Mouse (Mus musculus) hindbrain, embryonic 15.5 days (tissue): ENCODE measurements at regions not wholly inside any gene's neighbourhood (a gene's known extent, or its start where the extent isn't known, plus 50 kb on each side); places are given as distances from the start of the nearest gene placed in this dataset.

Experiments used
- ATAC-seq: fragments of 200-750 bp; cut with Nextera tagmentation; 2 replicates; pipeline ENCODE4 v1.8.0; 2017; ENCODE audit warnings: low read depth, moderate number of reproducible peaks, moderate TSS enrichment; ENCODE audit not compliant: low FRiP score
- H3K27ac ChIP-seq: fragments of 300-500 bp; sonication (generic); replicated peaks from 2 replicates; pipeline ENCODE4 v1.5.1; 2015; ENCODE audit warnings: mild to moderate bottlenecking, inconsistent platforms
- H3K27me3 ChIP-seq: fragments of 300-500 bp; sonication (generic); 2 replicates; pipeline ENCODE4 v1.6.1; 2015; ENCODE audit warnings: control low read depth, inconsistent platforms
- H3K36me3 ChIP-seq: fragments of 300-500 bp; sonication (generic); 2 replicates; pipeline ENCODE4 v1.6.1; 2015; ENCODE audit warnings: control low read depth, inconsistent platforms
- H3K4me1 ChIP-seq: fragments of 300-500 bp; sonication (generic); replicated peaks from 2 replicates; pipeline ENCODE4 v1.6.1; 2015; ENCODE audit warnings: control low read depth, inconsistent platforms
- H3K4me2 ChIP-seq: fragments of 300-500 bp; sonication (generic); 2 replicates; pipeline ENCODE4 v1.6.1; 2015; ENCODE audit warnings: moderate library complexity, mild to moderate bottlenecking, inconsistent platforms
- H3K4me3 ChIP-seq: fragments of 300-500 bp; sonication (generic); 2 replicates; pipeline ENCODE4 v1.5.1; 2015; ENCODE audit warnings: mild to moderate bottlenecking, inconsistent platforms
- H3K9ac ChIP-seq: fragments of 300-500 bp; sonication (generic); 2 replicates; pipeline ENCODE4 v1.6.1; 2015; ENCODE audit warnings: inconsistent platforms
- H3K9me3 ChIP-seq: fragments of 300-500 bp; sonication (generic); 2 replicates; pipeline ENCODE4 v1.6.1; 2016; ENCODE audit warnings: control low read depth, inconsistent platforms
- WGBS: fragments of 180-500 bp; shearing (Covaris S2); methylation state at CpG from one replicate; pipeline ENCODE4 v1.1.7; 2015; 5-methylcytosine and 5-hydroxymethylcytosine counted together

DNA sequence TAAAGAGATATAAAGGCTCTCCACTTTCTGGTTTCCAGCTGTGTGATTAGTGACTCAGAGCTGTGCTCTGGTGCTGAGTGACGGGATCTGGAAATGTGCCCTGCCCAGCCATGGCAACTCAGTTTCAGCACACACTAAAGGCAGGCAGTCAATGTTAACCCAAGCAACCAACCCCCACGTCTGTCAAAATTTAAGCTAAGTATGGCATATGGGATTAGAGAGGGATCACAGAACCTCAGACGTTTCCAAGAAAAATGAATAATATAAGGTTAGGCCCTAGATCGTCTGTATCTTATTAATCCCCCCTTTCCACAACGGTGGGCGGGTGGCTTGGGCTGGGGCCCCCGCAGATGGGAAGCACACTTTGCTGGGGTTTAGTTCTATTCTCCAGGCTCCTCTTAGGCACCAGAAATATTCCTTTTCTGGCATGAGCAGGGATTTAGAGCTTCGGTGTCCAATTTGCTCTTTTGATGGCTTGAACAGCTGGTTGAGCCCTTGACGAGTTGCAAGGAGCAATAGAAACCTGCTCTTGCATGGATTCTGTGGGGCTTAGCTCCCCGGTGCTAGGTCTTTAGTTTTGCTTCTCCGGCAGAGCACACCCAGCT is 311.2 kb downstream of the Pten start:
- no peaks in the 10 kb centered on the region for H3K9me3 ChIP-seq
- no peak overlapping the region for H3K9ac ChIP-seq
- no peak overlapping the region for H3K4me2 ChIP-seq
- no peaks in the 10 kb centered on the region for H3K4me1 ChIP-seq
- H3K36me3 ChIP-seq = no peaks in the 10 kb centered on the region
- H3K27ac ChIP-seq = no peak overlapping the region
- 68% methylated on average over 11 of the region's 11 CpGs for WGBS
- no peak for ATAC-seq
- no peaks in the 10 kb centered on the region for H3K27me3 ChIP-seq
- no peak overlapping the region for H3K4me3 ChIP-seq

GRCm38 (mm10) chr19:33069761-33070160 is 312.5 kb downstream of the Pten start:
- H3K27ac ChIP-seq = no peak overlapping the region
- no peaks in the 10 kb centered on the region for H3K4me1 ChIP-seq
- H3K9me3 ChIP-seq = no peaks in the 10 kb centered on the region
- H3K4me3 ChIP-seq = no peak overlapping the region
- whole genome bisulfite sequencing = 77% methylated on average over 6 of the region's 6 CpGs
- no peaks in the 10 kb centered on the region for H3K36me3 ChIP-seq
- no peak overlapping the region for H3K9ac ChIP-seq
- H3K4me2 ChIP-seq = no peak overlapping the region
- no peaks in the 10 kb centered on the region for H3K27me3 ChIP-seq
- ATAC-seq = no peak

GRCm38 (mm10) chr19:33072299-33072698 is 315.0 kb downstream of the Pten start:
- no peak for ATAC-seq
- Histone ChIP-seq H3K27ac (no peak overlapping the region), H3K36me3 (no peaks in the 10 kb centered on the region), H3K9ac (no peak overlapping the region), H3K4me1 (no peaks in the 10 kb centered on the region), H3K4me2 (no peak overlapping the region), H3K27me3 (no peaks in the 10 kb centered on the region), H3K4me3 (no peak overlapping the region), H3K9me3 (no peaks in the 10 kb centered on the region)
- WGBS = 92% methylated on average over 2 of the region's 2 CpGs

- no peak for ATAC-seq
- H3K4me3 ChIP-seq = no peak overlapping the region
- no peaks in the 10 kb centered on the region for H3K27me3 ChIP-seq
- no peak overlapping the region for H3K9ac ChIP-seq
- no peaks in the 10 kb centered on the region for H3K36me3 ChIP-seq
- no peak overlapping the region for H3K27ac ChIP-seq
- 73% methylated on average over 4 of the region's 4 CpGs for WGBS
- no peaks in the 10 kb centered on the region for H3K4me1 ChIP-seq
- H3K4me2 ChIP-seq = no peak overlapping the region
- H3K9me3 ChIP-seq = no peaks in the 10 kb centered on the region
Measured at GRCm38 (mm10) chr19:33074907-33075306, 317.2 kb downstream of the Rnls start.

- Histone ChIP-seq H3K4me2 (no peak overlapping the region), H3K4me3 (no peak overlapping the region), H3K27me3 (no peaks in the 10 kb centered on the region), H3K9ac (no peak overlapping the region), H3K4me1 (no peaks in the 10 kb centered on the region), H3K27ac (no peak overlapping the region), H3K36me3 (no peaks in the 10 kb centered on the region), H3K9me3 (no peaks in the 10 kb centered on the region)
- whole genome bisulfite sequencing = 92% methylated on average over 4 of the region's 4 CpGs
- ATAC-seq = no peak
Measured at GRCm38 (mm10) chr19:33078681-33079360, 313.3 kb downstream of the Rnls start.

DNA sequence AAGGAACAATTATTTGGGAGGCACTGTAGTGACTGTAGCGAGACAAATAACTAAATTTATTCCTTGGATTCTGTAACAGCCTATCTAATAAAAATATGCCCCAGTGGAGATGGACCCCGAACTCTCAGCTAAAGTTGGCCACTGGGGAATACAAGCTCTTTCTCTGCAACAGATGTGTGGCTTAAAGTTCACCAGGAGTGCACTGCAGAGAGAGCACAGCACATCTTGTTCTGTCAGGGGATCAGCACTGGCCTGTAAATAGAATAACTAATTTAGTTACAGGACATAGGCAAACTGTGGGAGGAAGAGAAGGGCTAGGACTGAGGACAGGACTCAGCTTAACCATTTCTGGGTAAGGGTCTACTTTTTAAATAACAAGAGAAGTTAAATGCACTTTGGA is 312.1 kb downstream of the Rnls start:
- no peak for ATAC-seq
- Histone ChIP-seq H3K4me3 (no peak overlapping the region), H3K36me3 (no peaks in the 10 kb centered on the region), H3K9ac (no peak overlapping the region), H3K27me3 (no peaks in the 10 kb centered on the region), H3K4me1 (no peaks in the 10 kb centered on the region), H3K9me3 (no peaks in the 10 kb centered on the region), H3K4me2 (no peak overlapping the region), H3K27ac (no peak overlapping the region)
- 79% methylated on average over 2 of the region's 2 CpGs for WGBS

DNA sequence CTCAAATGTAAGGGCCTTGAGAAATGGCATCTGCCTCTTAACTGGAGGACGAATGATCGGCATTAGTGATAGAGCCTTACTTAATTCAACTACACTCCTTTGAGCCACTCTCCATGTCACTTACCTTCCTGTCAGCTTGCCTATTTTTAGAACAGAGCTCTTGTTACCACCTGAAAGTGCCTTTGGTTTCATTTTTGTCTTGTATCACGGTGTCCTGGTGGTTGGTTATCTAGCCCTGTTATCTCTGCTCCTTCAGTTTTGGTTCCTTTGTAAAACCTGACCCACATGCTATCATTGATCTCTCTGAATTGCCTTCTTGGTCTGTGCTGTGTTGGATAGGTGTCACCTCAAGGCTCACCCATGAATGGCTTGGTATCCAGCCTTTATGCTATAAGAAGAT is 310.6 kb downstream of the Rnls start:
- no peak overlapping the region for H3K4me3 ChIP-seq
- no peak overlapping the region for H3K4me2 ChIP-seq
- no peaks in the 10 kb centered on the region for H3K36me3 ChIP-seq
- no peak for ATAC-seq
- no peak overlapping the region for H3K9ac ChIP-seq
- no peaks in the 10 kb centered on the region for H3K27me3 ChIP-seq
- no peaks in the 10 kb centered on the region for H3K4me1 ChIP-seq
- 96% methylated on average over 3 of the region's 3 CpGs for WGBS
- H3K9me3 ChIP-seq = no peaks in the 10 kb centered on the region
- H3K27ac ChIP-seq = no peak overlapping the region

- no peak for ATAC-seq
- no peaks in the 10 kb centered on the region for H3K36me3 ChIP-seq
- no peak overlapping the region for H3K4me3 ChIP-seq
- H3K9ac ChIP-seq = no peak overlapping the region
- H3K27ac ChIP-seq = no peak overlapping the region
- H3K4me2 ChIP-seq = no peak overlapping the region
- no peaks in the 10 kb centered on the region for H3K27me3 ChIP-seq
- no peaks in the 10 kb centered on the region for H3K9me3 ChIP-seq
- 85% methylated on average over 2 of the region's 2 CpGs for WGBS
- H3K4me1 ChIP-seq = no peaks in the 10 kb centered on the region
Measured at GRCm38 (mm10) chr19:33083371-33083770, 308.7 kb downstream of the Rnls start.

- H3K27me3 ChIP-seq = no peaks in the 10 kb centered on the region
- H3K4me2 ChIP-seq = no peak overlapping the region
- H3K36me3 ChIP-seq = no peaks in the 10 kb centered on the region
- H3K9ac ChIP-seq = no peak overlapping the region
- no peak overlapping the region for H3K4me3 ChIP-seq
- WGBS = 82% methylated on average over 5 of the region's 5 CpGs
- H3K9me3 ChIP-seq = no peaks in the 10 kb centered on the region
- no peak overlapping the region for H3K27ac ChIP-seq
- ATAC-seq = no peak
- H3K4me1 ChIP-seq = no peaks in the 10 kb centered on the region
Measured at GRCm38 (mm10) chr19:33084683-33085082, 307.4 kb downstream of the Rnls start.
